Mouse (Mus musculus) C2C12 (cell line): ENCODE data around the gene Ccdc87. TPM values are rescaled to one million over a fixed set of nuclear protein-coding genes. Genes with fewer than 3 reads are reported as not detected.

ENCODE experiments used
- H3K27me3 ChIP-seq: one replicate; pipeline ENCODE4 v1.6.1; 2011; ENCODE audit not compliant: control insufficient read depth, insufficient read depth, insufficient read length
- H3K36me3 ChIP-seq: one replicate; pipeline ENCODE4 v1.6.1; 2011; ENCODE audit not compliant: control insufficient read depth, insufficient read depth
- H3K4me3 ChIP-seq: one replicate; pipeline ENCODE4 v1.5.1; 2011; ENCODE audit warnings: mild to moderate bottlenecking, control low read depth; ENCODE audit not compliant: poor library complexity, insufficient read depth, severe bottlenecking
- H3K79me2 ChIP-seq: one replicate; pipeline ENCODE4 v1.6.1; 2011; ENCODE audit not compliant: control insufficient read depth, insufficient read depth
- H3K79me3 ChIP-seq: one replicate; pipeline ENCODE4 v1.6.1; 2011; ENCODE audit warnings: low read depth, control low read depth
- H3ac ChIP-seq: one replicate; pipeline ENCODE3; 2011; ENCODE audit warnings: low read depth; ENCODE audit not compliant: control insufficient read depth, insufficient read length
- CEBPB ChIP-seq: IDR thresholded peaks from one replicate; pipeline ENCODE4 v1.6.1; 2011; ENCODE audit warnings: low read depth, mild to moderate bottlenecking, control low read depth, moderate library complexity
- CTCF ChIP-seq: IDR thresholded peaks from one replicate; pipeline ENCODE4 v1.5.1; 2011; ENCODE audit not compliant: control insufficient read depth, insufficient read depth, insufficient read length
- FOSL1 ChIP-seq: IDR thresholded peaks from one replicate; pipeline ENCODE4 v1.8.0; 2011; ENCODE audit warnings: mild to moderate bottlenecking, low read length; ENCODE audit not compliant: poor library complexity, insufficient read depth, severe bottlenecking
- MAX ChIP-seq: IDR thresholded peaks from one replicate; pipeline ENCODE4 v1.6.1; 2011; ENCODE audit warnings: mild to moderate bottlenecking, control low read depth
- MYOD1 ChIP-seq: IDR thresholded peaks from one replicate; pipeline ENCODE4 v1.6.1; 2011; ENCODE audit warnings: low read depth; ENCODE audit not compliant: control insufficient read depth, insufficient read length
- MYOG ChIP-seq: IDR thresholded peaks from one replicate; pipeline ENCODE4 v1.6.1; 2011; ENCODE audit not compliant: control insufficient read depth, insufficient read length; ENCODE audit errors: extremely low read depth
- USF1 ChIP-seq: IDR thresholded peaks from one replicate; pipeline ENCODE4 v1.6.1; 2011; ENCODE audit warnings: low read depth, mild to moderate bottlenecking, control low read depth, moderate library complexity
- polyA plus RNA-seq: library from polyadenylated mRNA; unstranded; fragments of >200 nt; fragmentation: generic; extraction: Trizol; gene quantifications from one replicate; pipeline ENCODE4 v1.2.1, GENCODE M21; 2012; ENCODE audit warnings: missing spikeins

Ccdc87 gene
- polyA plus RNA-seq, 1 experiment: 0.02 TPM

DNA sequence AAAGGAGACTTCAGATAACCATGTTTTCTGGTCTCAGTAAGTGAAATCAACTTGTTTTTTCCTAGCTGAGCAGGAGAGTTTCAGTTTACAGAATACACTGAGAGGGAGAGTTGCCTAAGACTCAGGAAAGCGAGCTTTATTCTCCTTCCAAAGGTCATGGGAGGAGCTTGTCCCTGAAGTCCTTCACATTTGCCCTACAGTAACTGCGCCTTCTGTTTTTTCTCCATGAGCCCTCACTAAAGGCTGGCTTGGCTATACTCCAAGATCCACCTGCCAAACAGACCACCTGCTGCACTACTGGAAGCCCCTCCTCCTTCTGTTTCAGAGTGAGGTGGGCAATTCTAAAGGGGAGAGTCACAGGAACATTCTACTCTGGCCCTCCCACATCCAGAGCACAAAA, 3.1 kb upstream of the Ccdc87 start:
- H3K27me3 ChIP-seq: peaks cover 6% of the 10 kb centered on the region
- no peak overlapping the region for H3K4me3 ChIP-seq
- H3K79me3 ChIP-seq: no peaks in the 10 kb centered on the region
- peaks cover 9% of the 10 kb centered on the region for H3K36me3 ChIP-seq
- no peak overlapping the region for H3ac ChIP-seq
- no peak for TF ChIP-seq MAX
- TF ChIP-seq MYOG: no peak
- no peak for TF ChIP-seq MYOD1
- TF ChIP-seq USF1: no peak
- TF ChIP-seq CTCF: no peak
- no peak for TF ChIP-seq CEBPB
- TF ChIP-seq FOSL1: no peak
- no peaks in the 10 kb centered on the region for H3K79me2 ChIP-seq

DNA sequence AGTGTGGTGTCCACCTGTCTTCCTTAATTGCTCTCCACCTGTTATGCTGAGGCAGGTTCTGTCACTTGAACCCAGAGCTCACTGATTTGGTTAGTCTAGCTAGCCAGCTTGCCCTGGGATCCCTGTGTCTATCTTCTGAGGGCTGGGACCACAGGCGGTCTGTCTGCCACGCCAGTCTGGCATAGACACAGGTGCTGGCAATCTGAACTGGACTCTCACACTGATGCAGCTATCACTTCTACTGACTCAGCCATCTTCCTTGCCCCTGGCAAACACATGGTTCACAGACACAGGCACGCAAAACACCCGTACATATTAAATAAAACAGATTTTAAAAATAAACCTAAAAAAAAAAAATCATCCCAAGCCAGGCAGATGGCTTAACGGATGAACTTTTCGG, 2.1 kb upstream of the Ccdc87 start:
- Histone ChIP-seq H3K79me3 (no peaks in the 10 kb centered on the region), H3K36me3 (peaks cover 6% of the 10 kb centered on the region), H3K27me3 (peaks cover 14% of the 10 kb centered on the region), H3K4me3 (no peak overlapping the region), H3ac (no peak overlapping the region), H3K79me2 (no peaks in the 10 kb centered on the region)
- TF ChIP-seq CTCF: no peak
- TF ChIP-seq MAX: no peak
- no peak for TF ChIP-seq MYOG
- no peak for TF ChIP-seq USF1
- no peak for TF ChIP-seq CEBPB
- TF ChIP-seq MYOD1: no peak
- TF ChIP-seq FOSL1: no peak

DNA sequence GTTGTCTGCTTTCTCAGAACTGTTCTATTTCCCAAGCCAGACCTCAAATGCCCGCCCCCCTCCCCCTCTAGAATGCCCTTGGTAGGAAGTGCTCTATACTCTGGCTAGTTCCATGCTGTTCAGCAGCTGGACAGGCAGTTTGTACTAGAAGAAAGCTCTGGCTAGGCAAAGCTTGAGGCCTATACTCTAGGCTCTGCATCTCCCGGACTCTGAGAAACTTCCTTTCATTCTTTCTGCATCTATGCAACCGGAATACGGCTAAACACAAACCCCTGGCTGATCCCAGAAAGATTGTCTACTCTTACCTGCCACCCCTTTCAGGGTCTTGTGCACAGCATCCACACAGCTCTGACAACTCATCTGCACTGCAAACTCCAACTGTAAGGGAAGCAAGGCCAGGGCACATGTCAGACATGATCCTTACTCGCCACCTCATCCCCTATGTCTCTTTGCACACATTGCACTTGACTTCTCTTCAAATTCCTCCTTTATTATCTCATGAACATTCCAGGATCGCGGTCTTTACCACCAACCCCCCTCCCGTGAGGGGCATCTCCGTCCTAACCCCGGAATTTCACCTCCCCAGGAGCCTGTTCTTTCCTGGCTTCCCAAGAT, 533 bp upstream of the Ccdc87 start:
- Histone ChIP-seq H3K27me3 (peaks cover 20% of the 10 kb centered on the region), H3K36me3 (no peaks in the 10 kb centered on the region), H3K79me2 (no peaks in the 10 kb centered on the region), H3K4me3 (peak overlapping the region; percentile 36), H3ac (peak overlapping the region; percentile 74), H3K79me3 (no peaks in the 10 kb centered on the region)
- TF ChIP-seq MYOD1 (no peak), CTCF (no peak), MAX (no peak), MYOG (no peak), USF1 (no peak), FOSL1 (no peak), CEBPB (no peak)

DNA sequence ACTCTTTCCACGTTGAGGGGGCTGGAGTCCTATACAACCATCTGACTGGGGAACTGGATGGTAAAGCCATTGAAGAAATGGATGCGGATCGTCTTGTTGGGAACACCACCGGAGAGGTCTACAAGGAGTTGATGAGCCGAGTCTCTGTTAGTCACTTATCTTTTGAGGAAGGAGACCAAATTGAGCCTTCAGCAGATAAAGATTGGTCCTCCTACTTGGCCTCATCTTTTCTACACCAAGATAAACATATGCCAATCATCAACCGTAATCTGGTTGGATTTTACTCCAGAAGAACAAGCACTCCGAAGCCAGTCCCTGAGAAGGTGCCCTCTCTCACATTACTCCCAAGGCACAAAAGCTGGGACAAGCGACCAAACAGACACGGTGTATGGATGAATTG, 1.7 kb downstream of the Ccdc87 start:
- H3K79me3 ChIP-seq: no peaks in the 10 kb centered on the region
- H3K36me3 ChIP-seq: no peaks in the 10 kb centered on the region
- TF ChIP-seq MYOG (no peak), MYOD1 (no peak), USF1 (no peak), MAX (no peak), FOSL1 (no peak), CEBPB (no peak), CTCF (no peak)
- no peak overlapping the region for H3ac ChIP-seq
- H3K27me3 ChIP-seq: peaks cover 23% of the 10 kb centered on the region
- H3K79me2 ChIP-seq: no peaks in the 10 kb centered on the region
- no peak overlapping the region for H3K4me3 ChIP-seq

DNA sequence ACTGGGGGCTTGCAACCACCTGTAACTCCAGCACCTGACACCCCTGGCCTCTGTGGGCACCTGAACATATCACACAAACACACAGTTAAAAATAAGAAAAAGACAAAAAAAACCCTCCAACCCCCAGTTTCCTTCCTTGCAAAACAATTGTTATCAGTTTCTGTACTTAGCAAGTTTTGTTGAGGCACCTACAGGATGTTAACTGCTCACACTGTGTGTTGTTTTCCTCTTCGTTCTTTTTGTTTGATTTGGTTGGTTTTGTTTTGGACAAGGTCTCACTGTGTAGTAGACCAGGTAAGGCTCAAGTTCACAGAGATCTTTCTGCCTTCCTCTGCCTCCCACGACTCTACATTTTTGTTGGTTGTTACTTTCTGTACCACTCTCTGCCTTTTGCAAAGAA, 3.4 kb downstream of the Ccdc87 start:
- peaks cover 26% of the 10 kb centered on the region for H3K27me3 ChIP-seq
- TF ChIP-seq MAX (no peak), CEBPB (no peak), MYOG (no peak), CTCF (no peak), USF1 (no peak), MYOD1 (no peak), FOSL1 (no peak)
- H3K36me3 ChIP-seq: no peaks in the 10 kb centered on the region
- no peak overlapping the region for H3ac ChIP-seq
- no peak overlapping the region for H3K4me3 ChIP-seq
- no peaks in the 10 kb centered on the region for H3K79me3 ChIP-seq
- no peaks in the 10 kb centered on the region for H3K79me2 ChIP-seq

DNA sequence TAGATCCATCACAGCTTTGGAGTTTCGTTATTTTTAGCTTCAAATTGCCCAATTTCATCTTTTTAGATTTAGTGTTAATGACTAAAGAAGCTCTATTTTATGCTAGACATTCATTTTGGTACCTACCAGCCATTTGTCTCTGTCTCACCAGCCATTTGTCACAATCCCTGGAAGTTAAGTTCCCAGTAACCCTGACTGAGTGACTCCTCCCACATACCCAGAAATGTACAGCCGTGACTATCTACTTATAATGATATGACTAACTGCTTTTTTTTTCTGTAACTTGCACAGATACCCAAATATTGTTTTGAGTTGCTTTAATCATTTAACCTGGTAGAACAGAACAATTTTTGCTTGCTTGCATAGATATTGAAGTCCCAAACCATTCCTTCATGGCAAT, 6.7 kb downstream of the Ccdc87 start:
- Histone ChIP-seq H3K4me3 (no peak overlapping the region), H3K79me3 (no peaks in the 10 kb centered on the region), H3ac (no peak overlapping the region), H3K27me3 (peaks cover 39% of the 10 kb centered on the region), H3K79me2 (no peaks in the 10 kb centered on the region), H3K36me3 (no peaks in the 10 kb centered on the region)
- no peak for TF ChIP-seq CEBPB
- TF ChIP-seq MAX: no peak
- TF ChIP-seq CTCF: no peak
